Mouse (Mus musculus) fibroblast of lung, adult 2 months (primary cell): ENCODE measurements at regions not wholly inside any gene's neighbourhood (a gene's known extent, or its start where the extent isn't known, plus 50 kb on each side); places are given as distances from the start of the nearest gene placed in this dataset.
"Not testable (repeated sequence)": the region's sequence is repeated elsewhere in the genome, so short reads cannot be mapped to it uniquely, and the experiment has no call there.

Experiments used
- DNase-seq: peaks from one replicate; pipeline ENCODE4 v3.0.0-alpha.2; 2011; ENCODE audit warnings: low read depth

- DNase-seq = no peak
Measured at GRCm38 (mm10) chr16:55582029-55582428, 256.7 kb downstream of the Nfkbiz start.

- no peak for DNase-seq
Measured at GRCm38 (mm10) chr16:55580827-55581226, 257.9 kb downstream of the Nfkbiz start.

- no peak for DNase-seq
Measured at GRCm38 (mm10) chr16:55578686-55579085, 260.0 kb downstream of the Nfkbiz start.

- not testable (repeated sequence) for DNase-seq
Measured at GRCm38 (mm10) chr16:55575609-55576283, 263.0 kb downstream of the Nfkbiz start.

GRCm38 (mm10) chr16:55571106-55571505 lies 267.6 kb downstream of the Nfkbiz start:
- peak; percentile 11 for DNase-seq

- DNase-seq = no peak
Measured at GRCm38 (mm10) chr16:55570097-55570496, 268.6 kb downstream of the Nfkbiz start.

- no peak for DNase-seq
Measured at GRCm38 (mm10) chr16:55555821-55556535, 258.2 kb upstream of the Zpld1 start.

GRCm38 (mm10) chr16:55555224-55555623 lies 257.4 kb upstream of the Zpld1 start:
- DNase-seq = peak; percentile 27

GRCm38 (mm10) chr16:55553896-55554295 lies 256.1 kb upstream of the Zpld1 start:
- no peak for DNase-seq

- peak; percentile 21 for DNase-seq
Measured at GRCm38 (mm10) chr16:55551348-55551747, 253.6 kb upstream of the Zpld1 start.

- peak; percentile 80 for DNase-seq
Measured at GRCm38 (mm10) chr16:55550649-55551312, 253.0 kb upstream of the Zpld1 start.

- no peak for DNase-seq
Measured at GRCm38 (mm10) chr16:55547095-55547494, 249.3 kb upstream of the Zpld1 start.

- DNase-seq = no peak
Measured at GRCm38 (mm10) chr16:55540336-55541015, 242.7 kb upstream of the Zpld1 start.

- no peak for DNase-seq
Measured at GRCm38 (mm10) chr16:55539179-55539578, 241.4 kb upstream of the Zpld1 start.

- no peak for DNase-seq
Measured at GRCm38 (mm10) chr16:55537548-55537947, 239.8 kb upstream of the Zpld1 start.

GRCm38 (mm10) chr16:55532686-55533085 lies 234.9 kb upstream of the Zpld1 start:
- DNase-seq = no peak

GRCm38 (mm10) chr16:55530844-55531243 lies 233.1 kb upstream of the Zpld1 start:
- no peak for DNase-seq

- no peak for DNase-seq
Measured at GRCm38 (mm10) chr16:55527680-55528079, 229.9 kb upstream of the Zpld1 start.

GRCm38 (mm10) chr16:55526230-55526842 lies 228.6 kb upstream of the Zpld1 start:
- no peak for DNase-seq

- DNase-seq = no peak
Measured at GRCm38 (mm10) chr16:55523264-55523663, 225.5 kb upstream of the Zpld1 start.

GRCm38 (mm10) chr16:55522283-55522682 lies 224.5 kb upstream of the Zpld1 start:
- DNase-seq = no peak

GRCm38 (mm10) chr16:55521421-55521971 lies 223.7 kb upstream of the Zpld1 start:
- DNase-seq = no peak
